Mouse (Mus musculus): ENCODE measurements around the gene Ubp1.
A peak's percentile ranks its signal among the peaks of the same experiment; 100 is the strongest.

The Ubp1 gene

GRCm38 (mm10) chr9:113970041-113970440, 39.3 kb downstream of the Ubp1 start:
- no peak for DNase-seq

- DNase-seq: no peak
Measured at GRCm38 (mm10) chr9:113971615-113972014, 40.9 kb downstream of the Ubp1 start.

DNA sequence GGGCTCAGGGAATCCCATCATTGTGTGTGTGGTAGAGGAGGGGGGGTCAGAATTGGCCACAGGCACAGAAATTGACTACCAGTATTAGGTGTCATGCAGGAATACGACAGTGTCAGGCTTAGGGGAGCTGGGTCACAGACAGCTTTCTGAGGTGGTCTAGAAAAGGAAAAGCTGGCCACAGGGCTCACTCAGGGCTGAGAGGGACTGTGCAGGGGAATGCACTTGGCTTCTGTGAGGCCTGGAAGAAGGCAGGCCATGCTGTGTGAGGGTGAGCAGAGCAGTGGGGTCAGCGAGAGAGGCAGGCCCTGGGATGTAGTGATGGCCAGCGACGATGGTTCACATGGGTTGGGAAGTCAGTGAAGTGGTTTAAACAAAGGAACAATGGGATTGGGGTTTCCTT, 43.1 kb downstream of the Ubp1 start:
- DNase-seq: no peak

DNA sequence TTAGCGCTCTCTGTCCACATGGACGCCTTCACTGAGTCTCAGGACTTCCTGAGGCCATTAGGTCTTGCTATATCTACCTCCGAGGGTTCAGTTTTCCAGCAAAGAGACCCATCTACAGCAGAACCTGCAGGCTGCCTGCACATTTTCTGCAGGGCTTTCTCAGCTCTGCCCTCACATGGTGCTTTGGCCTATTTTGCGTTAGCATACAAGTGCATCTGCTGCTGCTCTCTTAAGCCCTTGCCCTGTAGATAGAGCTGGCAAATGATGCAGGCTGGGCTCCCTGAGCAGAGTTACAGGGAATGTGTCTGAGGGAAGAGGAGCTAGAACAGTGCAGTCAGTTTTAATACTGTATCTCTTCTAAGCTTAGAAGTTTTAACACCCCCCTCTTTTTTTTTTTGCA, 44.2 kb downstream of the Ubp1 start:
- DNase-seq: no peak

GRCm38 (mm10) chr9:113975442-113975841, 44.7 kb downstream of the Ubp1 start:
- DNase-seq: no peak

- no peak for DNase-seq
Measured at GRCm38 (mm10) chr9:113976264-113976663, 45.5 kb downstream of the Ubp1 start.

DNA sequence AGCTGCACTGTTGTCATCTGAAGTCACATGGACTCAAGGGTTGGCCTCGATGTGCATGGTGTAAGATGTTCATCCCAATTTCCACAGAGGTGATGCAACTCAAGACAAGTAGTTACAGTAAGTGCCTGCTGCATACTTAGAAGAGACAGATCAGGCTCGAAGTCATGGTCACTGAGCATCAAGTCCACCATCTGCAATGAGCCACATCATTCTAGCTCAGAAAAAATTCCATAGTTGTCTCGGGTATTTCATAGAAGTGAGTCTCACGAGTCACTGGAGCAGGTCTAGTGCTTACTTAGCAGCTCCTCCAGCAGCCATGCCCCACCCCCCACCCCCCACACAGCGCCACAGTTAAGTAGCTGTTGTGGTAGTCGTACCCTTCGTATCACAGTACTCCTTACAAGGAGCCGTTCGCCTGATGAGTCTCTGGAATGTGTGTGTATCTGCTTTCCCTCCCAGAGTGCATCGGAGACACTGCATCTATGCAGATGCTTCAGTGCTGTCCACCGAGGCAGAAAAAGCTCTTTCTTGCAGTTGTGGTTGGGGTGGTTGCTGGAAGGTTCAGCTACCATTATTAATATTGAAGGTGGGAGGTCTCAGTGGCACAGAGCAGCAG, 46.6 kb downstream of the Ubp1 start:
- no peak for DNase-seq

DNA sequence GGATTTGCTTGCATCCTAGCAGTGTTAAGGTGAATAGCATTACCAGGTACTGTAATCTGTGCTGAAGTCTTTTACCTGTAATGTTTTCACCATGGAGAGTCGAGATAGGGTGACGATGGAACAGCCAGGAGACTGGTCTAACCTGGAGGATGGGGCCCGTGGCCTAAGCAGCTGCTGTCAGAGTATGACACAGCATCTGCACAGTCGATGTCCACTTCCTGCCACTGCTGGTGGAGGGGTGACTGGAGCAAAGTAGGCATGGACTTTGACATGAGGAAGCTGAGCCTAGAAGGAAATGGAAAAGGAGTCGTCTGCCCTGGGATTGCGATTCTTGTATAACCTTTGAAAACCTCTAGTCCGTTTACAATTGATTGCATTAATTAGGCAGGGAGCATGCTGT, 47.9 kb downstream of the Ubp1 start:
- no peak for DNase-seq

GRCm38 (mm10) chr9:113979356-113979755, 48.6 kb downstream of the Ubp1 start:
- DNase-seq: no peak

- DNase-seq: peak; percentile 25
Measured at GRCm38 (mm10) chr9:113981099-113981880, 50.6 kb downstream of the Ubp1 start.

DNA sequence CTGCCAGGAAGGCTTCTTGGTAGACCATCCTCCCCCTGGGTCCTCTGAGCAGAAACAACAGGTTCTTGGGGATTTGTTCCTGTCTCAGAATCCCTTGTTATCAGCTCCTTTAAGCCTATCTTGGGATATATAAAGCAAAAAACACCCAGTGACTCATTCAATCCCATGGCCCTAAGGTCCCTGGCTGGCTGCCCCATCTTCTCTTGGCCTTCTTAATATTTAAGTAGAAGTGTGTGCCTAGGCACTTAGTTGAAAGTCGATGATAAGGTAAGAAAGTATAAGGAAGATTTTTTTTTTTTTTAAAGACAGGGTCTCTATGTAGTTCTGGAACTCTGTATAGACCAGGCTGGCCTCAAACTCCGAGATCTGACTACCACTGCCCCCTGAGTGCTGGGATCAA, 51.7 kb downstream of the Ubp1 start:
- no peak for DNase-seq

DNA sequence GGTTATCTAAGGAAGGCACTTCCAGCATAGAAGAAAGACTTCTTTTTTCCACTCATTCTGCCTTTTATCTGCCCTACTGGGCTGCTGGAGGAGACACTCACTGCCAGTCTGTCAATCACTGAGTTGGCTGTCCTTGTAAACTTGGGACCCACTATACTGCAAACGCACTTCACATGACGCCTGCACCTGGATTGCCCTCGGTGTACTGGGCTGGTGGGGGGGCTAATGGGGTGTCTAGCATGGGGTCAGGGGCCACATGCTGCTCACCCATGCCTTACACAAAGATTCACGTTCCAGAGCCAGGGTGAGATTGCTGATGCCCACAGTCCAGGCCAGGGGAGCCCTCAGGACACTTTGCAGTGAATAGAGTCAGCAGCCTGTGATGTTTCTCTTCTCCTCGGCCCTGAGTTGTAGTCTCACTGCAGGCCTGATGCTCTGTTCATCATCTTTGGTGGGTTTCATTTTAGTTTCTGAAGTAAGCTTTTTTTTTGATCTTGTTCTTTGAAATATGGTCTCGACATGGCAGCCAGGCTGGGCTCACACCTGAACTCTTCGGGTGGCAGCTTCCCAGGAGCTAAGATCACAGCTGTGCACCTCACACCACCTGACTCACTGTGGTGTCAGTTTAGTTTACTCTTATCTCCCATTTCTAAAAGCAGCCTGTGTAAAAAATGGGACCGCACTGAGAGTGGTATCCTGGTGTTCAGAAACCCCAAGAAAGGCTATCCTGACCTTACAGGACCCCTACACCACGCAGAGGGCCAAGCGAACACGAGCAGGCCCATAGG, 52.3 kb downstream of the Ubp1 start:
- DNase-seq: no peak

DNA sequence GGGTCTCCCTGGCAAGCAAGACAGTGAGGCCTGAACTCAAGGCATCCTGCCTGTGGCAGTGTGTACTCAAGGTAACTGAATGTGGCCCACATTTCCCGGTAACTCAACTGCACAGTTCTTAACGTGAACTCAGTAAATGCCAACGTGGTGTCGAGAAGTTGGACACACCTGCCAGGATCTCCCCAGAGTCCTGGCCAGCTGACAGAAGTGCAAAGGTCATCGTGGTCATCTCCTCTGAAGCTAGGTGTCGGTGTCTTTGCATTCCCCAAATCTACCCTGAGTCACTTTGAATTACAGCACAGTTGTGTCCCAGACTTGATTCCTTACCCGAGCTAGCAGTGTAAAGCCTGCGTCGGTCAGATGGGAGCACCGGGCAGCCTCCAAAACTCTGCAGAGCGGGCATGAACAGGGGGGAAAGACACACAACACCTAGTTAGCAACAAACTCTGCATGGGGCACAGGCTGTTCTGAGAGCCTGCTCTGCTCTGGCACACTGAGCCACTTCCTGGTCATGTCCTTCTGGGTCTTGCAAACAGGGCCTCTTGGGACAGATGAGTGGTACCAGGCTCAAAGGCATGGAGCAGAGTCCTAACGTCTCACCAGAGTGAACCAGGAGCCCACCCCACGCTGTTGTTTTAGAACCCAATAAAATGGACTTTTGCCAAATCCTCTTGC, 54.3 kb downstream of the Ubp1 start:
- DNase-seq: no peak

GRCm38 (mm10) chr9:113990547-113991248, 60.0 kb downstream of the Ubp1 start:
- DNase-seq: peak; percentile 93

DNA sequence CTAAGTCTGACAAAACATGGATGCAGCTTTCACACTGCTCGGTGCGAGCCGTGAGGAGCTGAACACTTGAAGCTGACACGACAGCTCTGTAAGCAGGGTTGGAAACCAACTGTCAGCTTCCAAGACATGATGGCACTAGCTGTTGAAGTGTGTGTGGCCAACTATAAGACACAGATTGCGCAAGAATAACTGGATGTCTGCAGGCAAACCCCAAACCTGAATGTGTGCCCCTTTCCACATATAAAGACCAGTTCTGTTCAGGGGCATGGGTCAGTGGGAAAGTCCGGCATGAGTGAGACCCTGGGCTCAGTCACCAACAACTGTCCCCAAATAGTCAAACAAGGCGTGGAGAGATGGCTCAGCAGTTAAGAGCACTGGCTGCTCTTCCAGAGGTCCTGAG, 62.1 kb downstream of the Ubp1 start:
- DNase-seq: no peak

DNA sequence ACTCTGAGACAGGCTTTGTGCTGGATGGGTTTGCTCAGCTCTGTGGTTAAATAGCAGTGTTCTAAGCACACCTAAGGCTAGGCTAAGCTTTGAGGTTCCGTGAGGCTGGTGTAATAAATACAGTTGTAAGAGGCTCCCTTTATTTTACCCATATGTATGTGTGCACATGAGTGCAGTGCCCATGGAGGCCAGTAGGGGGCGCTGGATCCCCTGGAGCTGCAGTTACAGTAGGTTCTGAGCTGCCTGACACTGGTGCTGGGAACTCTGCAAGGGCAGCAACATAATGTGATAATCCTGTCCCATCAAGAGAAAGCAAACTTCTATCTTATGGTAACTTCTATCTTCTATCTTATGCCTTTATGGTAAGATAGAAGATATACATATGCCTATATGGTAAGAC, 67.6 kb downstream of the Ubp1 start:
- DNase-seq: no peak

DNA sequence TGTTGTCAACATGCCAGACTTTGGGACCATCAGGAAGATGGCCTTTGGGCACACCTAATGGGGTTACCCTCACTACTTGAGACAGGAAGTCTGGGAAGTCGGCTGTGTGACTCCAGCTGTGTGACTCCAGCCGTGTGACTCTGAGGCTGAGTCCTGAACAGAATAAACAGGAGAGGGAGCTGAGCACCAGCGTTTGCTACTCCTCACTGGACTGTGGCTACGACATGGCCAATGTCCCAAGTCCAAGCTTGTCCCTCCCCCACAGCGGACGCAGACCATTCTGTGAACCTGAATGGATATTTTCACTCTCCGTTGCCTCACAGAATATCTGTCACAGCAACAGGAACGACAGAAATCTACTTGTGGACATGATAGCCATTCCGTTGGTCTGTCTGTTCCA, 76.1 kb downstream of the Ubp1 start:
- DNase-seq: no peak

DNA sequence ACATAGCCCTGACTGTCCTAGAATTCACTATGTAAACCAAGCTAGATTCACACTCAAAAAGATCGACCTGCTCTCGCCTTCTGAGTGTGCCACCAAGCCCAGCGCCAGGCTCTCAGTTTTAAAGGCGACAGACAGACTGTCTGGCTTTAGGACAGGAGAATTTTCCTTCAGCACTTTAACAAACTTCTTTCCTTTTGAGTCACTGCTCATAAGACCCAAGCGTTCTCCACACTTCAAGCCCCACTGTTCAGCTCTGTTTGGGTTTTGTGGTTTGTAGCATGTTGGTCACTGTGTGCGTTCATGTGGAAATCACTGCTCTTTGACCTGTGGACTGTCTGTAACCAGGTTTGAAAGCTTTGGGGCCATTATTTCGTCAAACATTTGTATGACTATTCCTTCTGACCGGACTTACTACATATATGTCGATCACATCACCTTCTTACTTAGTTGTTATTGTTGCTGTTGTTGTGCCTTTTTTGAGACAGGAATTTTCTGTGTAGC, 77.2 kb downstream of the Ubp1 start:
- DNase-seq: no peak

GRCm38 (mm10) chr9:114009526-114009925, 78.8 kb downstream of the Ubp1 start:
- no peak for DNase-seq

DNA sequence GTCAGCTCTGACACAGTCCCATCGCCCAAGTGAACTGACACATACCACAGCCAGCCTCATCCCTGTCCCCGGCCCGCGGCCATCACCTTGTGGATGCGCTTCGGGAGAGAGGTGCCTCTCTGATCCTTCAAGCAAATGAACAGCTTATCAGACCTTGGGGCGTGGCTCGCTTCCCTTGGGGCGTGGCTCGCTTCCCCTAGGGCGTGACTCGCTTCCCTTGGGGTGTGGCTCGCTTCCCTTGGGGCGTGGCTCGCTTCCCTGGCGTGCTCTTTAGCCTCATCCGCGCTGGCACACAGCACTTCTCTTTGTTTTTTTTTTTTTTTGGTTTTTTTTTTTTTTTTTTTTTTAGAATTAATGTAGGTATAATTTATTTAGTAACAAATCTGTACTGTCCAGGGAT, 80.5 kb downstream of the Ubp1 start:
- no peak for DNase-seq

- DNase-seq: no peak
Measured at GRCm38 (mm10) chr9:114014034-114014433, 83.3 kb downstream of the Ubp1 start.

DNA sequence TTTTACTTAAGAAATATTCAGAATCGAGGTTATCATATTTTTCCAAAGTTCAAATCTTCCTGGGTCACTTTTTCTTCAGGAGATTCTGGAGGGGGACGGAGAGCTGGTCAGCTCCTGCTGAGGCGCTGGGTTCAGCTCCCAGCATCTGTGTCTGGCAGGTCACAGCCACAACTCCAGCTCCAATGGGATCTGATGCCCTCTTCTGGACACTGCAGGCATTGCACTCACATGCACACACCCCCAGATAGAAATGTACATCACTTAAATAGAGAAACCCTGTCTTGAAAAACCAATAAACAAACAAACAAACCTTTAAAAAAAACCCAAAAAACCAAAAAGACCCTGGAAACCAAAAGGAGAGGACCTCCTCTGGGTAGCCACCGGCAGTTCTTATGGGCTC, 85.0 kb downstream of the Ubp1 start:
- no peak for DNase-seq

DNA sequence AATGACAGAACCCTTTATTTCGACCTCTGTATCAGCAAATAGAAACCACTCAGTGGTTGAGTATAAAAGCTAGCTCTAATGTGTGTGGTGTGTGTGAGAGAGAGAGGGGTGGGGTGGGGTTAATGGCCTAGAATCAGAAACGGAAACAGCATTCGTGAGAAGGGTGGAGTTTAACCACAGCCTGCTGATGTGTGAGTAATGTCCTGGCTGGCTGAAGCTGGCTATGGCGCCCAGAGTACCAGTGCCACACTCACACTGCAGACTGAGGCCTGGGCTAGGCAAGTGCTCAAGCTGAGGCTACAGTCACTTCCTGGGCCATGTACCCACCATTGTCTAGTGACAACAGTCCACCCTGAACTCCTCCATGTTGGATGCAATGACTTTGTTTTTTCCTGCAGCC, 85.7 kb downstream of the Ubp1 start:
- no peak for DNase-seq

All from right cerebral cortex, postnatal 4 days (tissue).